Mouse (Mus musculus): ENCODE data around the gene Ndufb6. TPM values are rescaled to one million over a fixed set of nuclear protein-coding genes. Genes with fewer than 3 reads are reported as not detected.

Gene Ndufb6
- total RNA-seq, 2 experiments from 2014 or later: 47.0 to 107 TPM

DNA sequence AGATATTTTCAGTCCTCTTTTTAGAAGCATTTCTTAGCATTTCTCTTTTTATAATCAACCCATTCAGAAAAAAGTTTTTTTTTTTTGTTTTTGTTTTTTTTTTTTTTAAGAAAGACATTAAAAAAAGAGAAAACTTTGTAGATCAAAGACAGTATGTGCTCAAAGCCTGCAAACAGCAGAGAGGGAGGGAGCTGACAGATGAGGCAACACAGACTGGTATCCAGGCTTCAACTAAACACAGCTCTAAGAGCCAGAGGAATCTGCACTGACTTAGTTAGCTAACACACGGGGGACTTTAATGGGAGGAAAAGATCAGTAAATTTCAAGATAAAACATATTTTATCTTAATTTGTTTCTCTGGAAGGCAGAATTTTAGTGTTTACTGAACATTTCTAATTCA, 14.9 kb downstream of the Ndufb6 start:
- ATAC-seq (ENCODE audit: poor library complexity, severe bottlenecking): no peak

GRCm38 (mm10) chr4:40254385-40255103, 24.7 kb downstream of the Ndufb6 start:
- ATAC-seq (ENCODE audit: poor library complexity, severe bottlenecking): no peak

- ATAC-seq (ENCODE audit: poor library complexity, severe bottlenecking): no peak
Measured at GRCm38 (mm10) chr4:40253766-40254165, 25.5 kb downstream of the Ndufb6 start.

DNA sequence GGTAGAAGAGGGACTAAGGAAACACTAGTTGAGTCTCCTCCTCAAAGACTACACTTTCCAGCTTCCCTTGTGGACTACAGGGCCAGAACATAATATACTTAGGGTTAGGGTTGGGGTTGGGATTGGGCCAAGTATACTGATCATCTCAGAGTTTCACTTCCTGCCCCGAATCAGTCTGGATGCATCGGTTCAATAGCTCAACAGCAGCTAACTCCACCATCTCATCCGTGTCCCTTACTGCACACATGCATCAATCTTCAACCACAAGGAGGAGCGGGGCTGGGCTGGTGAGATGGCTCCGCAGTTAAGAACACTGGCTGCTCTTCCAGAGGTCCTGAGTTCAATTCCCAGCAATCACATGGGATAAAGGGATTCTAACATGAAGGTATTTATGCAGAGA, 28.2 kb downstream of the Ndufb6 start:
- ATAC-seq (ENCODE audit: poor library complexity, severe bottlenecking): peak; percentile 60

DNA sequence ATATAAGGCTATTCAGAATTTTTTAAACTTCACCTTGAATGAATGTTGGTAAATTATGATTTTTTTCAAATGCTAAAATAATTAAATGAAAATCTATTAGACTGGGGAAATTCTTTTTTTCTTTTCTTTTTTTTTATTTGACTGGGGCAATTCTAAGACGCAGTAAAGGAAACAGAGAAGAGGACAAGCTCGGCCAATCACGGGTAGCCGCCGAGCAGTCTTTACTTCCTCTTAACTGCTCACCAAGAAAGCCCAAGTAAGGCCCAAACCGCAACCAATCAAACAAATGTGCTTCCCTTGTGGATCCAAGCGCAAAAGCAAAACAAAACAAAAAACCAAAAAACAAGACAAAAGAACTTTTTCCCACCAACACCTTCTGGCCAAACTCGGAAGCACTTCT, 35.2 kb downstream of the Ndufb6 start:
- ATAC-seq (ENCODE audit: poor library complexity, severe bottlenecking): peak; percentile 92

- no peak for ATAC-seq (ENCODE audit: poor library complexity, severe bottlenecking)
Measured at GRCm38 (mm10) chr4:40243006-40243405, 36.2 kb downstream of the Ndufb6 start.

DNA sequence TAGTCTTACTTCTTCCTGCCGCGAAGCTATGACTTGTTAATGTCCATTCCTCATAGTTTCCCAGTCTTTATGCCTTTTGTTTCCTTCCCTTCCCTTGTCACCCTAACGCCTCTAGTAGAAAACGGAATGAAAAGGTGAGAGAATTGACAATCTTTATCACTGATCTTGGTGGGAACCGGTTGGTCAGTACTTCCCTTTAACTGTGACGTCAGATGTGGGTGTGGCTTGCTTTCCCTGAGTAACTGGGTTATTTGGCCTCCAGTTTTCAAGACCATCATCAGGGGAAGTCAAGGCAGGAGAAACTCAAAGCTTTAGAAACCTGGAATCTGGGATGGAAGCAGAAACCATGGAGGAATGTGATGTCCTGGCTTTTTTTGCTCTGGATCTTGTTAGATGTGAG, 37.3 kb downstream of the Ndufb6 start:
- ATAC-seq (ENCODE audit: poor library complexity, severe bottlenecking): no peak

DNA sequence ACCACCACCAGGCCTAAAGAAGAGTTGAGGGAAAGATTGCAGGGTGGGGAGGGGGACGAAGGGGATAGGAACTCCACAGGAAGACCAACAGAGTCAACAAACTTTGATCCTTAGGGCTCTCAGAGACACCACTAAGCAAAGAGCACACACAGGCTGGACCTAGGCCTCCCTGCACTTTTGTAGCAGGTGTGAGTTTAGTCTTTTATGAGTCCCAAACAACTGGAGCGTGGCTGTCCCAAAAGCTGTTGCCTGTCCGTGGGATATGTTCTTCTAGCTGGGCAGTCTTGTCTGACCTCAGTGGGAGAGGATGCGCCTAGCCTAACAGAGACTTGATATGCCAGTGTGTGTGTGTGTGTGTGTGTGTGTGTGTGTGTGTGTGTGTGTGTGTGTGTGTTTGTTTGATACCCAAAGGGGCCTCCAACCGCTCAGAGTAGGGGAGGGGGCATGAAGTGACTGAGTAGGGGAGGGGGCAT, 38.9 kb downstream of the Ndufb6 start:
- no peak for ATAC-seq (ENCODE audit: poor library complexity, severe bottlenecking)

DNA sequence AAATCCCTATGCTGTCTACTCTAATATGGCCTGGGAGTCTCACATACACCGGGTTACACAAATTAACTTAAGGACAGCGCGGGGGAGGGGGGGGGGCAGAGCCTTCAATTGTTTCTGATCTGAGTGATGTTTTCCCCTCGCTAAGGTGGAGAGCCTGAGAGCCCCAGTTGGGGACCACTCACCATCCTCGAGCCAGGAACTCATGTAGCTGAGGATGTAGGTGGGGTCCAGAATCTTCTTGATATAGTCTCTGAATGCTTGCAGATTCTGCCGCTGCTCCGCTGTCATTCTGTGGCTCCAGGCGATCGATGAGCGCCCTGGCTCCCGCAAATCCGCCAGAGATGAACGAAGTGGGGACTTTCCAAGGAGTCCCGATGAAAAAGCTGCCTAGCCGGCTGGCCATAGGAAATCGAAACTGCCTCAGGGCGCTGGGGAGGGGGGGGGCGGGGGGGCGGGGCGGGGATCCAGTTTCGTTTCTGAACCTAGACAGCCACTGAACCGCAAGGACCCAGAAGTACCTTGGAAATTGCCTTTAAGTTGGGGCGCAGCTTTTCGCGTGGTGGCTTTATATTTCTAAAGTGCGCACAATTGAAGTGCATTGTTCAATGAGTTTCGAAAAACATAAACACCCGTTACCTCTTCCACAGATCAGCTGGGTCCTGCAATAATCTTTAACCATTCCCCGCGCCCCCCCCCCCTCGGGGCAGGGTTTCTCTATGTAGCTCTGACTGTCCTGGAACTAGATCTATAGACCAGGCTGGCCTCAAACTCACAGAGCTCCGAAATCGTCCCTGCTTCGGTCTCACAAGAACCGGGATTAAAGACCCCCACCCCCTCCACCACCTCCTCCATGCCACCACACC, 39.6 kb downstream of the Ndufb6 start, which contains the start of gene Ddx58:
Gene Ddx58, minus strand, starts transcription at position 420 of the 863 bp plus-strand sequence.
- ATAC-seq (ENCODE audit: poor library complexity, severe bottlenecking): peak; percentile 59

DNA sequence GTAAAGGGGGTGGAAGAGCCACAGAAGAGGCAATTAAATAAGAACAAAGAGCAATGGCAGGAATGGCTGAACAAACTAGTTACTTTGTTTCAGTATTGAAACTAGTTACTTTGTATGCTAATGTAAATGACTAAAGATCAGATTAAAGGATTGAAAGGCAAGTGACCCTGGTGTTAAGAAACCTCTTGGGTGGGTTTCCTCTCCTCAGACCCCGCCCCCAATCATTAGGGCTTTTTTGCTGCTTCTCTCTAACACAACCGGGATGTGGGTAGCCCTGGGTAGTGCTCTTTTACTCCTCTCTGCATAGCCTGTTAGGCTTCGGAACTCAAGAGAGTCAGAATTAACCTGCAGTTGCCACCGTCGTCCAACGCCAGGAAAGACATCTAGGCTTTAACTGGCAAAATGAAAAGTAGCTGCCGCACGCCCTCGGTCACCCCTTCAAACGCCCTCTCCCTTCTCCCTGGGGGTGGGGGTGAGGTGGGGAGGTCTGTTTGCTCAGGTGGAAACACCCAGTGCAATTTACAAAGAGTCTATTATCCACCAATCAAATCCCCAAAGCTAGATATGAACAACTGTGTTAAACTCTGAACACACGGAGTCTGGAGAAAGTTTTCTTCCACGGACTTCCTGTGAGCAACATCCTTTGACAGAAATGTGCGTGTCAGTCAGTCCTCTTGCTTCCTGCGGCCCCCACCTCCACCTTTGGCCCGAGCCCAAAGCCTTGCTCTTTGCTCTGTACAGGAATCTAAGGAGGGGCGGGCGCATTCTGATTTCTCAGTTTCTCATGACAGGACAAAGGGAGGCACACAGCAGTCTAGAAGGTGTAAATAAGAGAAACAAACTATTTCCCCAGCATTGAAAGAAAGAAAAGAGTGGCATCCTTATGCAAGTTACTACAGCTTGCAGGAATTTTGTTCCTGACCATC, 40.5 kb downstream of the Ndufb6 start:
- peak; percentile 64 for ATAC-seq (ENCODE audit: poor library complexity, severe bottlenecking)

DNA sequence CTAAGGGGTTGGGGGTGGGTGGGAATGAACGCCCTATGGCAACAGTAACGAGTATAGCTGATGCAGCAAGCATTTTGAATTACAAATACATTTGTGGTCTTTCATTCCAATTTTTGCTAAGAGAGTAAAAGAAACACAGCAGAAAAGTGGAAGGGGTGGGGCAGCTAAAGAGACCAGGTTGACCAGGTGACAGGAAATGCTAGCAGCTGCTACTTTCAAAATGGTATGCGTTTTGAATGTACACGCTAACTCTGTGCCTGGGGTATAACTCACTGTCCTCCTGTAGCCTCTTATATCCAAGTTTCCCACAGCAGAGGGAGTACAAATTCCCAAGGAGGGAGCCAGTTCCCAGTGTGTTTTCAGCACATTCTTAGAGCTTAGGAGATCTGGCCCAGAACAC, 42.4 kb downstream of the Ndufb6 start:
- no peak for ATAC-seq (ENCODE audit: poor library complexity, severe bottlenecking)

DNA sequence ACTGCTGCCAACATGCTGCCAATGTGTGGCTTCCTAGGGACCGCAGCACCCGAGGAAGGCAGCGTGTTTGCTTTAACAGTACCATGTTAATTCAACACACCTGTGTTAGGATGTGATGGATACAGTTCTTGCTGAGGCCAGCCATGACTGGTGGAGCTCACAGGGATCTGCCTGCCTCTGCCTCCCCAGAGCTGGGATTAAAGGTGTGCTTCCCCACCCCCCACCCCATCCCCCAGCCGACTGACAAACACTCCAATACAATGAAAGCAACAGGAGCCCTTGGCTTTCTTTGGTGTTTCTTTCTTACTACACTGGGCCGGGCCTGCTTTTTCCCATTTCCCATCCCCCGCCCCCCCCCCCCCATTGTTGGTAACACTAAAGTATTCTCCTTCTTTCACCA, 45.0 kb downstream of the Ndufb6 start:
- no peak for ATAC-seq (ENCODE audit: poor library complexity, severe bottlenecking)

DNA sequence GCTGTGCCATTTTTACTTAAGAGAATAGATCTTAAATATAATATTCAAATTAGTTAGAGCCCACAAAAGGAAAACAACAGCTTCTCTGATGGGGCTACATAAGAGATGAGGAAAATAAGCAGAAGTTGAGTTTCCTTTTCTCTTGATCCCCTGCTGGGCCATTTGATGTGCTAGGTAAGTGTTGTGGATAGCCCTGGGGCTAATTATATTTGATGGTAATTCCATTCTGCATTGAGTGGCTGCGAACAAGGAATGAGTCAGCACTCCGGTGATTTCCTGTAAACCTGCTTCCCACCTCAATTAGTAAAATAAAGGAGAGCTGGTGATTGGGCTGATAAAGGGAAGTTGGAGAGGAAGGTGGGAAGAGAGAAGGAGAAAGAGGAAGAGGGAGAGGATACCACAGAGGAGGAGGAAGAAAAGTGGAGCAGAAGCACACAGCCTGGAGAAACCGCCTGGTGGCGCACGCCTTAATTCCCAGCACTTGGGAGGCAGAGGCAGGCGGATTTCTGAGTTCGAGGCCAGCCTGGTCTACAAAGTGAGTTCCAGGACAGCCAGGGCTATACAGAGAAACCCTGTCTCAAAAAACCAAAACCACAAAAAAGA, 46.1 kb downstream of the Ndufb6 start:
- ATAC-seq (ENCODE audit: poor library complexity, severe bottlenecking): no peak

DNA sequence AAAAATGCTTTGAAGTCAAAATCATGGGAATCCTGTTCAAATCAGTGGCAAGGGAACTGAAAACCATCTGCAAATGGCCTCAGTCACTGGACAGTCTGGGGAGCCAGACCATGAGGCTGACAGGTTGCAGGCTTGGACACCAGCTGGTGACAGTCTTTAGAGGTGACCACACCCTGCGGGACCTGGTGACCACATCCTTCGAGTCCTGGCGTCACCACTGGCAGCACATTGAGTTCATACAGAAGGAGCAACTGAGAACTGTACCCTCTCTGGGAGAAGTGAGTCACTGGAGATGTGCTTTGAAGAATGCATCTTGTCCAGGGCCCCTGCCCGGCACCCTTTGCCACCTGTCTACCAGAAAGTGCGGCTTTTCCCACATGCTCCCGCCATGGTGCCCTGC, 49.5 kb downstream of the Ndufb6 start:
- peak; percentile 77 for ATAC-seq (ENCODE audit: poor library complexity, severe bottlenecking)

GRCm38 (mm10) chr4:40227886-40228285, 51.3 kb downstream of the Ndufb6 start:
- no peak for ATAC-seq (ENCODE audit: poor library complexity, severe bottlenecking)

DNA sequence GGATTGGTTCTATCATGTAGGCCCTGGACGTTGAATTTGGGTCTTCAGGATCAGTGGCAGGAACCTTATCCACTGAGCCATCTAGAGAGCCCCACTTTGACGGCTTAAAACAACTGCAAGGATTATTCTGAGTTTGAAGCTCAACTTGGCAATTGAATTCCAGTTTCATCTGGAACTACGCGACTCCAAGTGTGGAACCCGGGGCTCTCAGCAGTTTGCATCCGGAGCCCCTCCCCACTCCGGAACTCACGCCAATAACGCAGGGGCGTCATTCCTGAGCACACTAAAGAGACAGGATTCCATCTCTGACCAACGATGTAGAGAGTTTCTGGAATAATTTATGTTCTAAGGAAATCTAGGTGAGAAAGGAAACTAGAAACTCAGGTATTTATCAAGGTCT, 52.1 kb downstream of the Ndufb6 start:
- no peak for ATAC-seq (ENCODE audit: poor library complexity, severe bottlenecking)

- no peak for ATAC-seq (ENCODE audit: poor library complexity, severe bottlenecking)
Measured at GRCm38 (mm10) chr4:40226095-40226494, 53.1 kb downstream of the Ndufb6 start.

DNA sequence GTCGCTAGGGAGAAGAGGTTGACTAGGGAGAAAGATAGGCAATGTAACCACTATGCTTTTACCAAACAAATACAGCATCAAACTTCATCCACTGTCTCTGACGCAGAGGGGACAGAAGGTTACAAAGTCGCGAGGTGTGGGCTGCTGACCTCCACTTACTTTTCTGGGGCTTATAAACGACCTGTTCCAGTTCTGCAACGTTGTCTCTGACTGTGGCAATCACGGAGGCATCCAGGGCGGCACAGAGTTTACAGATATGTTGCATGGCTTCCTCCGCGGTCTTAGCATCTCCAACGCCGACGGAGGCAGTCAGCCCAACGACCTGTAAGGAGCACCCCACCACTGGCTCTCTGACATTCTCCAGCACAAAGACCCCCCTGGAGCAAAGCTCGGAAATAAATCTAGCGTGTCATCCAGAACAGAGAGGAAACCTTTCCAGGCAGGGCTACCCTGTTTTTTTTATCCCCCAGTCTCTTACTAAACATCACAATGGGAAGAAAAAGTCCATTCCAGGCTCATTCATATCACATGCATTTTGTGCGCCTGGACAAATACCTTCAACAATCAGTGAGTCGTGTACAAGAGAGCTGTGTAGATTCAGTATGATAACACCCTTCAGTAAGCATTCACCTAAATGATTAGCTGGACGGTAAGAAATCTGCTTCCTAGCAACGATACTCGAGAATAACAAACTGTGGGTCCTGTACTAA, 57.2 kb downstream of the Ndufb6 start:
- ATAC-seq (ENCODE audit: poor library complexity, severe bottlenecking): no peak

DNA sequence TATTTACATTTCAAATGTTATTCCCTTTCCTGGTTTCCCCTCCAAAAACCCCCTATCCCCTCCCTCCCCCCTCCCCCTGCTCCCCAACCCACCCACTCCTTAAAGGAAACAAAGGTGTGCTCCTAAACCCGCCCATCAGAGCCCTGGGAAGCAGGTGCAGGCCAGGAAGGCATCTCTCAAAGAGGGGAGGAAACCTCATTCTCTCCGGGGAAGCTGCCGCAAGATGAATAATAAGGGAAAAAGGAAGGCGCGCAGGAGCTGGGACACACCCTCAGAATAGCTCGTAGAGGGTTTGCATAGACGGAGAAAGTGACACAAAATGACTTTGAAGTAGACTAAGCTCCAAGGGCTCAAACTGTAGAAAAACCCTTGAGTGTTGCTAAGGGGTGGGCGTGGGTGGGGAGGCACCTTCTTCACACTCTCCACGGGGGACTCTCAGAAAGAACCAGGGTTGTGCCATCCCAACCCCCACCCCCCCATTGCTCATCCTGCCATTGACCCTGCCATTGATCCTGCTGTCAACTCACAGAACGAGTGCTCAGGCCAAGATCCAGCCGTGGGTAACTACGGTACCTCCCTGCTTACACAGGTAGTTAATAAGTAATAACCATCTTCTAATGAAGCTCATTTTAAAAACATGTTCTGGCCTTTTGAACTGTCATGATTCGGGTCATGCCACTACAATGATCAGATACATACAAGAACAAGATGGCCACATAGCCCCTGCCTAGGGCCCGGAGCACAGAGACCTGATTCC, 58.0 kb downstream of the Ndufb6 start:
- no peak for ATAC-seq (ENCODE audit: poor library complexity, severe bottlenecking)
